ENCODE assay signal across 16 mouse cellular contexts in genomic region chr5:20303056-20303965, GRCm38 (mm10).
DNase-seq lines count a peak whose midpoint lies in the region; TF ChIP-seq lines count a peak whose summit lies in the region.
"Had no signal": no experiment of that assay in that cellular context is flagged by ENCODE, and none has a peak within 500 bp of the region (broad histone marks: within the 10 kb centered on the region; RNA-seq: fewer than 3 reads in every experiment).

No protein-coding gene starts in this region.

- H3K4me3 ChIP-seq in layer of hippocampus, adult 2 months, result no peak overlapping the region
- H3K4me3 ChIP-seq: embryonic facial prominence, embryonic 12.5 days; heart, embryonic 12.5 days had no signal

- no peak for TF ChIP-seq CTCF in layer of hippocampus, adult 2 months (conservative IDR thresholded peaks at IDR 0.05)

- DNase-seq in cerebellum, adult 9-11 months, result peak; percentile 30
- DNase-seq in cerebellum, adult 8-10 months, result no peak
- DNase-seq in layer of hippocampus, adult 2 months (ENCODE audit: low spot score in 2 of 2), result peak in 1 of 2 experiments; percentile 24
- DNase-seq in layer of hippocampus, postnatal 10 days (ENCODE audit: low spot score in 2 of 2), result no peak
- DNase-seq in thymus, postnatal 0 days (ENCODE audit: low spot score), result peak; percentile 13
- DNase-seq in thymus, postnatal 14 days, result no peak
- no peak for DNase-seq in gastrocnemius, postnatal 25 days
- DNase-seq: adrenal gland, postnatal 14 days; kidney, adult 2 months; kidney, postnatal 25 days; liver; liver, postnatal 0 days; lung, postnatal 36 days; thymus, adult 18-20 months had no signal

- H3K27ac ChIP-seq in layer of hippocampus, adult 2 months, result peak overlapping the region; percentile 83
- H3K27ac ChIP-seq: embryonic facial prominence, embryonic 12.5 days had no signal

Comparison
In these comparisons a context has a peak if more than half of its experiments do, and no peak if none do; other contexts are left out.
1. DNase-seq: peak in cerebellum, adult 9-11 months (single experiment) and thymus, postnatal 0 days (single experiment); none in cerebellum, adult 8-10 months (single experiment), layer of hippocampus, postnatal 10 days (0 of 2), thymus, postnatal 14 days (single experiment) and gastrocnemius, postnatal 25 days (single experiment).